Mouse (Mus musculus) adrenal gland, adult 8-10 months (tissue): ENCODE results near the gene Exosc6. TPM values are rescaled to one million over a fixed set of nuclear protein-coding genes. Genes with fewer than 3 reads are reported as not detected.
"Not testable (repeated sequence)": the region's sequence is repeated elsewhere in the genome, so short reads cannot be mapped to it uniquely, and the experiment has no call there.

ENCODE experiments used
- DNase-seq: peaks from one replicate; pipeline ENCODE4 v3.0.0; 2022
- total RNA-seq, 4 experiments: library from RNA; stranded (reverse); gene quantifications; 2 replicates each; pipeline ENCODE4 v1.2.4; 2022

Gene Exosc6
- total RNA-seq: not detected

DNA sequence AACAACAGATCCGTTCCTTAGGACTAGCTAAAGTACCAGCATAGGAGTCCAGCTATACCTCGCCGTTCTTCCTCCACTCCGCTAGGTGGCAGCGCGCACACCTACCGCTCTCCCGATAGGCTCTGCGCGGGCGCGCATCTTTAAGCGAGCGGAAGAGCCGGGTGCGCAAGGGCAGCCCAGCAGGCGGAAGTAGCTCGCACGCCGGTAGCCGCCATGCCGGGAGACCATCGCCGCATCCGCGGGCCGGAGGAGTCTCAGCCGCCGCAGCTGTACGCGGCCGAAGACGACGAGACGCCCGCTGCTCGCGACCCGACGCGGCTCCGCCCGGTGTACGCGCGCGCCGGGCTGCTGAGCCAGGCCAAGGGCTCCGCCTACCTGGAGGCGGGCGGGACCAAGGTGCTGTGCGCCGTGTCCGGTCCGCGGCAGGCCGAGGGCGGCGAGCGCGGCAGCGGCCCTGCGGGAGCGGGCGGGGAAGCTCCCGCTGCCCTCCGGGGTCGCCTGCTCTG is at the start of gene Exosc6:
TSS of gene Exosc6 (plus strand) at position 182 of the 506 bp plus-strand sequence.
- DNase-seq: peak; percentile 88

DNA sequence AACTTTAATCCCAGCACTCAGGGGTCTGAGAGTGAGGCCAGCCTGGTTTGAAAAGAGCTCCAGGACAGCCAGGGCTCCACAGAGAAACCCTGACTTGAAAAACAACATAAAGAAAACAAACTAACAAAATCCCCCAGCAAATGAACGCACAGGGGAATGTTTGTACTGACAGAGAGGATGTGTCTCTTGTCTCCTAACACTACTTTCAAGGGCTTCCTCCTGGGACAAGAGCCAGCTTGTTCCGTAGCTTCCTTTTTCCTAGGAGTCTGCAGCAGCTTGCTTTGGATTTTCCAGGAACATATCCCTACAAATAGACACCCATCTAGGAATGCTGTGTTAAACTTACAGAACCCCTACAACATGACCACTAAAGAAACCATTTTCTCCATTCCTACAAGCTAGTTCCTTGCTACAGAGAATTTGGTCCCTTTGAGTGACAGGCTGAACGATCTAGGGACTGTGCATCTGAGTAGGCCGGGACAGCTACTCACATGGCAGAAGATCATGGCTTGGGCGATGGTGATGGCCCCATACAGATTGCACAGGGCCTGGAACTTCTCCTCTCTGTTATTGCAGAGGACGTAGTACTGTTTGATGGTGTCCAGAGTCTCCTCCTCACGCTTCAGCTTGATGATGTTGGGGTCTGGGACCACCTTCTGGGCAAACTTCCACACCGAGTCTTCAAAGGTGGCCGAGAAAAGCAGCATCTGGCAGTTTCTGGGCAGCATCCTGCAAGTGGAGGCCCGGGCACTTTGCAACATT is 45.7 kb upstream of the Exosc6 start:
- not testable (repeated sequence) for DNase-seq

DNA sequence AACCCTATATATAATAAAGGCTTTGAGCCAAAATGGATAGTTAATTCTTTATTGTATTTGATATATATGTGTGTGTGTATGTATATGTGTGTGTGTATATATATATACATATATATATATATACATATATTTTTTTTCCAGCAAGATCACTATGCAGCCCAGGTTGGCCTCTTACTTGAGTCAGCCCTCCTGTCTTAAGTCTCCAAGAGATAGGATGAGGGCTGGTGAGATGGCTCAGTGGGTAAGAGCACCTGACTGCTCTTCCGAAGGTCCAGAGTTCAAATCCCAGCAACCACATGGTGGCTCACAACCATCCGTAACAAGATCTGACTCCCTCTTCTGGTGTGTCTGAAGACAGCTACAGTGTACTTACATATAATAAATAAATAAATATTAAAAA is 29.5 kb upstream of the Exosc6 start:
- not testable (repeated sequence) for DNase-seq

DNA sequence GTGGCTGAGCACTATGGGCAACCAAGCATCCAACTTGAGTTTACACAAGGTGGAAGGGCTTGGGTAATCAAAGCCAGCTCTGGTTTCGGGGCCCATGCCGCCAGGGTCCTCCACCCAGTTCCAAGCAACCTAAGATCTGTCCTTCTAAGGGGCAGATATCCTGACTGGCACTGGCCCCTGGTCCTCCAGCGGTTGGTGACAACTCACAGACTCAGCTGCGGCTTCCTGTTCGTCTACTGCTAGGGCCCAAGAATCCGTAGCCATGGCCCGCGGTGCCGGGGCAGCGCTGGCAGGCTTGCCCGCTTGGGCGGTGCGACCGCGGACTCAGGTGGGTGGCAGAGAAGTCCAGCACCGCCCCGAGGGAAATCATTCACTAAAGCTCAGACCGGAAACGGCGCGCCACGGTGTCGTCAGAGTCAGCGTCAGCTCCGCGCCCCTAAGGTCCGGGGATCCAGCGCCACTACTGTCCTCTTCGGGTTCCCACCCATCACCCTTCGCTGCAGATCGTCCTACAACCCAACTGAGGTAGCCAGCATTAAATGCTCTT is 28.7 kb upstream of the Exosc6 start:
- peak; percentile 86 for DNase-seq

DNA sequence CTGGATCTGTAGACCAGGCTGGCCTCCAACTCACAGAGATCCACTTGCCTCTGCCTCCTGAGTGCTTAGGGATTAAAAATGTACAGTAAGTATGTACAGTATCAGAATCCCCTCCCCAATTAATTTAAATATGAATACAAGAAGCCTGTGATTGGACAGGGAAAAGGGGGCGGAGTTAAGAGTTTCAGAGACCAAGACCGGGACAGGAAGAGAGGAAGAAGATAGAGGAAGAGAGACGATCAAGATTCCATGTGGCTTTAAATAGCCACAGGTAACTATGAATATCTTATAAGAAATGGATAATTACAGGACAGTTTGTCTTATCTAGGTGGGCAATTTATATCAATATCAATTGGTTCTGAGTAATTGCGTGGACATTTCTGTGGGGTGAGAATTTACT is 26.6 kb upstream of the Exosc6 start:
- DNase-seq: no peak

DNA sequence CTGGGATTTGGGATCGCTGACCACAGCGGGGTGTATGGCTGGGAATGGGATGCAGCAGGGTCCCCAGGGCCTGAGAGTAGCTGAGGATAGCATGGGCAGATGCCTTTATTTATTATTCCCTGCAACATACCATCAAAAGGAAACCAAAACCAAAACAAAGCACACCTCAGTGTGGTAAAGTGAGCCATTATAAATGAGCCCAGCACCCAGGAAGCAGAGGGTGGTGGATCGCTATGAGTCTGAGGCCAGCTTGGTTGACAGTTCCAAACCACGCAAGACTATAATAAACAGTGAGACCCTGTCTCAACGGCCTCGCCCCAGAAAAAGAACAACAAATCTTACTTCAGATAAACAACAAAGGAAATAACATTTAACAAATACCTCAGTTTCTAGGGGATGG is 26.1 kb upstream of the Exosc6 start:
- no peak for DNase-seq

DNA sequence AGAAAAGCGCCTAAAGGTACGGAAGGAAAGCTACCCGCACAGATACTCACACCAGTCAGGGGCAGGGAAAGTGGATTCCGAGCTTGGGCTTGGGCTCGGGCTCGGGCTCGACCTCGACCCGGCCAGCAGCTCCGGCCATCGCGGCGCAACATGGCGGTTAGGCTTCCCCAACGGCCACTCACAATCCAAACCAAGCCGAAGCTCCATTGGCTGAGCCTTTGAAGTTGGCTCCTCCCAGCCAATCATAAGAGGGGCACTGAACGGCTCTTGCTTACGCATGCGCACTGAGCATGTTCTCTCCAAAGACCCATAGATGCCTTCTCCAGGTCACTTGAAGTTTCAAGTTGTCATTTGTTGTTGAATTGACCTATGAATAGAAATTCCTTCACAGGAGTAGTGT is 24.6 kb upstream of the Exosc6 start, which contains the start of gene Ddx19b:
TSS of gene Ddx19b (minus strand) at position 180 of the 400 bp plus-strand sequence.
- no peak for DNase-seq

DNA sequence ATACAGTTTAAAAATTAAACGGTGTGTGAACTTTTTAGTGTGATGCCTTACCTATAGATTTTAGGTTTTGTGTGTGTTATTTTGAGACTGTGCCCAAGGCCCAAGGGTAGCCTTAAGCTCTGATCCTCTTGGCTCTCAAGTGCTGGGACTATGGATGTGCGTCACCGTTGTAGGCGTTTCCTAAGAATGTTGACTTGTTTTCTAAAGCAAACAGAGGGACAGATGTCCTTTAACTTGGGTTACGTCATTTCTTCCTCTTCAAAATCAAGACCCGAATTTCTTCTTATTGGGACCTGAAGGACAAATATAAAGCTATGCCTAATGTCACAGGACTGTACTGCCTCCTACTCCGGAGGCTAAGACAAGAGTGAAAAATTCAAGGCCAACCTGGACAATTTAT is 23.2 kb upstream of the Exosc6 start, which contains the start of gene Aars:
TSS of gene Aars (plus strand) at position 229 of the 400 bp plus-strand sequence.
- no peak for DNase-seq

DNA sequence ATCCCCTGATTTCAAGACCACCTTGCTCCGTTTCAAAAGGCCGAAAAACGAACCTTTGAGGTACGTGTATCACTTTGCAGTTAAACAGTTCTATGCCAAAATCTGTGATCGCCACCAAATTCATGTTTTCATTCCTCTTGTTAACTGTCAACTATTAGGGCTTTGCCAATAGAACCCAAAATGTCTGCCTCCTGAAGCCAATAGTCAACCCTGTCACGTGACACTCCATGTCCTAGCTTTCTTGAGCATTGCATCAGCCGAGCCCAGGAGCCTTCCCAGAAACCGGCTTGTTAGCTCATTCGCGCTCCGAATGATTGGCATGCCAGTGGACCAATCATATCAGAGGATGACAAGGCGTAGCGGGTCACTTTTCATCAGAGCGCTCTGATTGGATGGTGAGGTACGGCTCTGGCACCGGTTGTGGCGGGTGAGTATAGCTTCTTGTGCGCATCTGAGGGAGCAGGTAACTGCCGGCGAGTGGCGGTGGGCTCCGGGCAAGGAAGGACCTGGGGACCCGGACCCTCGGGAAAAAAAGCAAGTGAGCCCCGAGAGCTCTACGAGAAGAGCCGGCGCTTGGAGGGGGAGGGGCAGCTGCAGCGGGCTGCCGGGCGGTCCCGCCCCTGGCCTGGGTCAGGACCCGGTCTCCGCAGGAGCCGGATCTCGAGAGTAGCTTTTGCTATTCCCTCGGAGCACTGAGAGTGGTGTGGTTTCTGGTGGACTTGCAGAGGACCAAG is 22.5 kb upstream of the Exosc6 start:
- DNase-seq: peak; percentile 99

DNA sequence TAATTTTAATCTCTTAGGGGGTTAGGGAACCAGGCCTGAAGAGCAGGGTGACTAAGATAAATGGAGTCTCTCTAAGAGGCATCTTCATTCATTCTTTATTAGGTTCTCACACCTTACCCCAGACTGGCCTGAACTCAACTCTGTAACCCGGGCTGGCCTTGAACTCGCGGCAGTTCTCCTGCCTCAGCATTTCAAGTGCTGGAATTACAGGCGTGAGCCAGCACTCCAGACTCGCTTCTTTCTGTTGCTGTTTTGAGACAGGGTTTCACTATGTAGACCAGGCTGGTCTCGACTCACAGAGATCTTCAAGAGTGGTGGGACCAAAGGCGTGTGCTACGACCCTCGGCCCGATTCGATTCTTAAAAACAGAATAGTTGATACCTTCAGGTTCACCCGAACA is 21.9 kb upstream of the Exosc6 start:
- no peak for DNase-seq

DNA sequence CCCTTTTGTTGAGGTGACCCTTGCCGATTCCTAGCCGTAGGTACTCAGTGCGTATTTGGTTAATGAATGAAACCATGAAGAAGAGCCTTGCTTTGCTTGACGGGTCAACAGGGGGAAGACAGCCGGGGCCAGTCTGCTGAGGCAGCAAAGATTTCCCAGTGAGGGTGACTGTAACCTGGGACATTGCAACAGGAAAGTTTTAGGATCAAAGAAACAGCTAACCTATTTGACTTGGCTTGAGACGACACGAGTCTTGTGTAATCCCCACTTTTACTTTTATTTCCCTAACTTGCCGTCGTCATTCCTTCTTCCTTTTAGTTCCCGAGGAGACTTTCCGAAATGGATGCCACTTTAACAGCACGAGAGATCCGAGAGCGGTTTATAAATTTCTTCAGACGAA is 19.5 kb upstream of the Exosc6 start:
- no peak for DNase-seq

DNA sequence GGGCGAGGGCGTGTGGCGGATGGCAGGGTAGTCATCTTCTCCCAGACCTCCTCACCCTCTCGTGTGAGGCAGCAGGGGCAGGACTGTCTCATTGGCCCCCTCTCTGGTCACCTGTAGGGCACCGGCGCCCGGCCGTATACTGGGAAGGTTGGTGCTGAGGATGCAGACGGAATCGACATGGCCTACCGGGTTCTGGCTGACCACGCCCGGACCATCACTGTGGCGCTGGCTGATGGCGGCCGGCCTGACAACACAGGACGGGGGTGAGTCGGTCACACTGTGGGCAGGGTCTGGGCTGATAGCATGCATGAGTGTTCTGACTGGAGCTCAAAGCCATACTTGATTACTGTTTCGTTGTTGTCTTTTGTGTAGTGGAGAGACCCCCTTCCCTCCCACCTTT is 13.6 kb upstream of the Exosc6 start:
- DNase-seq: no peak

DNA sequence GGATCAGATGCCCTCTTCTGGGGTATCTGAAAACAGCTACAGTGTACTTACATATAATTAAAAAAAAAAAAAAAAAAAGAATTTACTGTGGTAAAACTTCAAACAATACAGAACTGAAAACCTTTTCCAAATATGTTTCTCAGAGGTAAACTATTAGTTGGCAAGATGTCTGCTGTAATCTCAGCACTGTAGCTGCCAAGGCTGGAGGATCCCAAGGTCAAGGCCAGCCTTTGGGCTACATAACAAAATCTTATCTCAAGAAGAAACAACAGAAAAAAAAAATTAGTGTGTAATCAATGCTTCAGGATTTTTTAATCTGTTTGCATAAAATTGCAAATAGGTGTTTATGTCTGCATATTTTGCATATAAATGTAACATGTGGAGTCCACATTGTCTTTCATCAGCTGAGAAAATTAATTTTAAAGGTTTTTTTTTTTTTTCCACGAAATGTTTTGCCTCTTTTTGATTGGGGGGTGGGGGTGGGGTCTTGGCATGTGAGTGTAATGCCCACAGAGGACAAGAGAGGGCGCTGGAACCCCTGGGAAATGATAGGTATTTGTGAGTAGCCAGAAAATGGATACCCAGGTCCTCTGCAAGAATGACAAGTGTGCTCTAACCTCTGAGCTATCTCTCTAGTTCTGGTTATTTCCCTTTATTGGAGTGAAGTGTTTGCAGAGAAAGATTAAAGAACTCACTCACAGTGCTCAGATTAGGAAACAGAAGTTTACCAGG is 12.0 kb upstream of the Exosc6 start:
- peak; percentile 52 for DNase-seq

DNA sequence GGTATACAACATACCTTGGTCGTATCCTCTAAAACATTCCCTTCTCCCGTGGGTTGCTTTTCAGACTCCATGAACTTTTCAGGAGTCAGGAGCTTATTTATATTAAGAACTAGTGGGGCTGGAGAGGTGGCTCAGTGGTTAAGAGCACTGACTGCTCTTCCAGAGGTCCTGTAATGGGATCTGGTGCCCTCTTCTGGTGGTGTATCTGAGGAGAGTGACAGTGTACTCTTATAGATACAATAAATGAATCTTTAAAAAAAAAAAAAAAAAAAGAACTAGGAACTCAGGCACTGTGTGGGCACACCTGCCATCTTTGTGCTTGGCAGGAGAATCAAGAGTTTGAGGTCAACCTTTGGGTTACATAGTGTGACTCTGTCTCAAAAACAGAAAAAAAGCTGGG is 7.4 kb upstream of the Exosc6 start:
- no peak for DNase-seq

DNA sequence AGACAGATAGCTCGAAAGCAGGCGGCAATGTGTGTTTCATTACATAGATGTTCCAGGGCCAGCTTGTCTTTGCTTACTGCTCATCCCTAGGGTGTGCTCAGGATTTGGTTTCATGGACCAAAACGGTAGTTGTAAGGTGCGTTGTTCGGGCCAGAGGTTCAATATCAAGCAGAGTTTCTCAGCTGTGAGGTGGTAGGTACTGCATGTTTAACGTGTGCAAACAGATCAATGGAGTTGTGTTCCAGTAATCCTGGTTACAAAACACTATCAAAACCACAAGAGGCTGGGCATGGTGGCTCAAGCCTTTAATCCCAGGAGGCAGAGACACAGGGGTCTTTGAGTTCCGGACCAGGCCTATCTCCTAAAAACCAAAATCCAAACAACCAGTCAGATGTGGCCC is 7.0 kb upstream of the Exosc6 start:
- no peak for DNase-seq

DNA sequence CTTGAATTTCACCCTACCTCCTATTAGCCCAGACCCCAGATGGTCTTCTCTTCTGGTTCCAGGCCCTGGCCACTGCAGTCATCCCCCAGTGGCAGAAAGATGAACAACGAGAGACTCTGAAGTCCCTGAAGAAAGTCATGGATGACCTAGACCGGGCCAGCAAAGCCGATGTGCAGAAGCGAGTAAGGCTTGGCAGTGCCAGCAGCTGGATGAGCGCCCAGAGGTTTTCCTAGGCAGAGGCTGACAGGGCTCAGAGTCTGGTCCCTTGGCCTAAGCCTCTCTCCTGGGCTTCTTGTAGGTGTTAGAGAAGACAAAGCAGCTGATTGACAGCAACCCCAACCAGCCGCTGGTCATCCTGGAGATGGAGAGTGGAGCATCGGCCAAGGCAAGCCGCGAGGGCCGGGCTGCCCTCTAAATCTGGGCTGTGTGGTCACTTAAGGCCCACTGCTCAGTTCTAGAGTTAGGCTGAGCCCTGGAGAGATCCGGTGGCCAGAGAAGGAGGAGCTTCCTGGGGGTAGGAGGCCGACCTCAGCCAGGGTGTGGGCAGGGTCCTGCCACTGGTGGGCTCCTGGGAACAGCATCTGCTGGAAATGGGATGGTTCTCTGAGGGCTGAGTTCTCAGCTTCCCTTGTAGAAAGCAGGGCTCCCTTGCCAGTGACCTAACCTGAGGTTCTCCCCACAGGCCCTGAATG is 2.2 kb upstream of the Exosc6 start:
- no peak for DNase-seq

DNA sequence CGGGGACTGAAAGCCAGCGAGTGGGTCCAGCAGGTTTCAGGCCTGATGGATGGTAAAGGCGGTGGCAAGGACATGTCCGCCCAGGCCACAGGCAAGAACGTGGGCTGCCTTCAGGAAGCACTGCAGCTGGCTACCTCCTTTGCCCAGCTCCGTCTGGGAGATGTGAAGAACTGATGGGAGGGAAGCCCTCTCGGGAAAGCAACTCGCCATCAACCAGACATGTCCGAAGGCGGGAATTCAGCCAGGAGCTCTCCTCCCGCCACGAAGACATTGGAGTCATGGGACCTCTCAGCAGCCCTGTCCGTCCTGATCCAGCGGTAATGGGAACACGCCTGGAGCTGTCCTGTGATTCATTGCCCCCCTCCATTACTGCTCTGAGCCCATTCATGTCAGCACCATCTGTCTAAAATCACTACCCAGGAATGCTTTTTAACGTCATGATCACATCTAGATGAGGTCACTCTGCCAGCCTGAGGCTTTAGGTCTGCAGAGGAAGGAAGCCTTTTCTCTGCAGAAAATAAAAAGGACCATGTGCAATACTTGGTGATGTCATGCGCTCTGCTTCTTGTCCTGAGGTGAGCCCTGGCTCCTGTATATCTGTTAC is 1.0 kb upstream of the Exosc6 start:
- no peak for DNase-seq

DNA sequence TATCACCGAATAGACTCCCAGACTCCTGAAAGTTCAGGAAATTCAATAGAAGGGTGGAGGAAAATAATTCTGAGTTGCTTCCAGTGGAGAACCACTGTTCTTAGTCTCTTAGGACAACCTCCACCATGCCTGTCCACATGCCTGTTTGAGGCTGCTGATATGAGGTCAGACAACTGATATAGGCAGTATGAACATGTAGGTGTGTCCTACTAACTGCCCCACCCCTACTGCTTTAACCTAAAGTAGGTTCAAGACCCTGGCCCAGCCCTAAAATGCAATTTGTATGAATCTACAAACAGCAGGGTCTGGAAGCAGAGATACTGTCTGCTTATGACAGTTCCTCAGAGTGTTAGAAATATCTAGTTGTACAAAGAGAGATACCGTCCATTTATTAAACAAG is 478 bp upstream of the Exosc6 start:
- DNase-seq: no peak

DNA sequence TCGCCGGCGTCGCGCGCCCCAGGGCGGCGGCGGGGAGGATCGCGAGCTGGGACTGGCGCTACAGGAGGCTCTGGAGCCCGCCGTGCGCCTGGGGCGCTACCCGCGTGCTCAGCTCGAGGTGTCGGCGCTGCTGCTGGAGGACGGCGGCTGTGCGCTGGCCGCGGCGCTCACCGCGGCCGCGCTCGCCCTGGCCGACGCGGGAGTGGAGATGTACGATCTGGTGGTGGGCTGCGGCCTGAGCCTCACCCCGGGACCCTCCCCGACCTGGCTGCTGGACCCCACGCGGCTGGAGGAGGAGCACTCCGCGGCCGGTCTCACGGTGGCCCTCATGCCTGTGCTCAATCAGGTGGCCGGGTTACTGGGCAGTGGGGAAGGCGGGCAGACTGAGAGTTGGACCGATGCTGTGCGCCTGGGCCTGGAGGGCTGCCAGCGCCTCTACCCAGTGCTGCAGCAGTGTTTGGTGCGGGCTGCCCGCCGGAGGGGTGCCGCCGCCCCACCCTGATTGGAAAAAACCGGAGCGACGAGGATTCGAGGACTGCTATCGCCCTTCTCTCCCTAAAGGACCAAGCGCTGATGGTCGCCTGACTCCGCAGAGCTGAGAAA is 653 bp downstream of the Exosc6 start:
- peak; percentile 49 for DNase-seq

DNA sequence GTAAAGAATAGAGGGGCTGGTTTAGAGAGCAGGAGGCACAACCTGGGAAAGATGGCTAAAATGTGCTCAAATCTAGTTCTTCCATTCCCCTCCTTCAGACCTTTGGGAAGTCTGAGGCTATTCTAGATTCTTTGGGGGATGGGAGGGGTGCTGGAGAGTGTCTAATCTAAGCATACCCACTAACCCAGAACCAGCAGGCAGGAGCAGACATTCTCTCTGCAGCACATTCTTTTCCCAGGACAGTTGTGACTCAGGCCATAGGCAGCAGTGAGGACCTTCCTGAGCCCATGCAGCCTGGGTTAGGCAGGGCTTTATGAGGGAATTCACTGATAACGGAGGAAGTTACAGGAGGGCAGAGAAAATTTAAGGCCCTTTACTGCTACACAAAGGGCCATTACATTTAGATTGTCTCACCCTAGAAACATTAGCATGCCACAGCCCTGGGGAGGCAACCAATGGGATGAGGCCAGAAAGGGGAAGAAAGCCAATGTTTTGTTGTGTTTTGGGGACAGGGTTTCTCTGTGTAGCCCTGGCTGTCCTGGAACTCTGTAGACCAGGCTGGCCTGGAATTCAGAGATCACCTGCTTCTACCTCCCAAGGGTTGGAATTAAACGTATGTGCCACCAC is 2.9 kb downstream of the Exosc6 start:
- DNase-seq: no peak

DNA sequence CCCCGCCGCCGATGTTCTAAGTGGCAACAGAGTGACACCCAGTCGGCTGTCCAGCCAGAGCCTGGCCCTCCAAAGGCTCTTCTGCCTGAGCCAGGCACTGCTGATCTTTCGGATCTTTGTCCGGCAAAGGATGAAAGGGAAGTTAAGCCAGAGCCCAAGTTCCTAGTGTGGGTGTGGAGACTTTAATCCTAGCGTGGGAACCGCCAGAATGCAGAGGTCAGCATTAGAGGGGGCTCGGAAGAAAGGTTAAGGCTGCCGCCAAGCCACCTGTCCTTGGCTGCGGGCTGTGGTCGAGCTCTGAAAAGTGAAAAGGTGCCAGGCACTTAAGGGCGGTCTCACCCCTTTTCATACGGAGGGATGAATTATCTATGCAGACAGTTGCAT is 5.5 kb downstream of the Exosc6 start:
- DNase-seq: no peak
